Comparison of ENCODE assay signal across 8 mouse cellular contexts in genomic region chr16:75617651-75618349, GRCm38 (mm10). TPM values are rescaled to one million over a fixed set of nuclear protein-coding genes. Genes with fewer than 3 reads are reported as not detected.
DNase-seq lines count a peak whose midpoint lies in the region; ATAC-seq lines count a peak whose summit lies in the region.

No protein-coding gene starts in this region.

- no peak overlapping the region for H3K4me3 ChIP-seq in embryonic facial prominence, embryonic 11.5 days (ENCODE audit: low read depth, low read length)
- no peak overlapping the region for H3K4me3 ChIP-seq in kidney, embryonic 15.5 days (replicated peaks)
- no peak overlapping the region for H3K4me3 ChIP-seq in midbrain, embryonic 14.5 days (replicated peaks; ENCODE audit: low read depth, low read length)

- H3K4me1 ChIP-seq in embryonic facial prominence, embryonic 11.5 days (ENCODE audit: control insufficient read depth, insufficient read depth, low read length) = no peaks in the 10 kb centered on the region
- H3K4me1 ChIP-seq in kidney, embryonic 15.5 days = no peaks in the 10 kb centered on the region
- no peaks in the 10 kb centered on the region for H3K4me1 ChIP-seq in midbrain, embryonic 14.5 days (ENCODE audit: control insufficient read depth, insufficient read depth, low read length)

- H3K36me3 ChIP-seq in embryonic facial prominence, embryonic 11.5 days (replicated peaks; ENCODE audit: control insufficient read depth, insufficient read depth, low read depth, low read length) = no peaks in the 10 kb centered on the region
- no peaks in the 10 kb centered on the region for H3K36me3 ChIP-seq in kidney, embryonic 15.5 days
- no peaks in the 10 kb centered on the region for H3K36me3 ChIP-seq in midbrain, embryonic 14.5 days (ENCODE audit: control insufficient read depth, insufficient read depth, low read length)

- no peak overlapping the region for H3K27ac ChIP-seq in embryonic facial prominence, embryonic 11.5 days (replicated peaks; ENCODE audit: low read depth, low read length)
- no peak overlapping the region for H3K27ac ChIP-seq in kidney, embryonic 15.5 days
- no peak overlapping the region for H3K27ac ChIP-seq in midbrain, embryonic 14.5 days (replicated peaks; ENCODE audit: low read depth, low read length)

- no peak for ATAC-seq in embryonic facial prominence, embryonic 11.5 days (replicated peaks; ENCODE audit: insufficient number of reproducible peaks, low FRiP score, low TSS enrichment, low read depth)
- 0 out of 2 replicates have a peak, but pooled peaks have one; percentile 62 for ATAC-seq in kidney, embryonic 15.5 days (replicated peaks; ENCODE audit: low FRiP score)
- peak; percentile 31; the same call in 1 of the 2 replicates for ATAC-seq in midbrain, embryonic 14.5 days (ENCODE audit: low FRiP score, low TSS enrichment)

- DNase-seq in gastrocnemius, adult 18-20 months (ENCODE audit: low spot score) = peak; percentile 22
- no peak for DNase-seq in gastrocnemius, postnatal 25 days
- DNase-seq in thymus, postnatal 0 days (ENCODE audit: low spot score) = peak; percentile 44
- no peak for DNase-seq in thymus, adult 18-20 months
- DNase-seq in embryonic facial prominence, embryonic 11.5 days (ENCODE audit: low spot score) = peak; percentile 75
- DNase-seq in midbrain, embryonic 14.5 days = peak; percentile 84
- DNase-seq in spleen, postnatal 4 days (ENCODE audit: low spot score in 2 of 2) = no peak

- H3K4me2 ChIP-seq in embryonic facial prominence, embryonic 11.5 days (ENCODE audit: low read depth, low read length) = no peak overlapping the region
- H3K4me2 ChIP-seq in kidney, embryonic 15.5 days = no peak overlapping the region
- H3K4me2 ChIP-seq in midbrain, embryonic 14.5 days (ENCODE audit: low read length) = no peak overlapping the region

- 78% methylated on average over 2 of the region's 2 CpGs for WGBS in embryonic facial prominence, embryonic 11.5 days
- 80% methylated on average over 2 of the region's 2 CpGs for WGBS in kidney, embryonic 15.5 days
- 73% methylated on average over 2 of the region's 2 CpGs for WGBS in midbrain, embryonic 14.5 days

- H3K9ac ChIP-seq in embryonic facial prominence, embryonic 11.5 days (replicated peaks; ENCODE audit: low read length) = no peak overlapping the region
- H3K9ac ChIP-seq in kidney, embryonic 15.5 days = no peak overlapping the region
- H3K9ac ChIP-seq in midbrain, embryonic 14.5 days (replicated peaks; ENCODE audit: low read length) = no peak overlapping the region

- H3K9me3 ChIP-seq in embryonic facial prominence, embryonic 11.5 days (replicated peaks; ENCODE audit: control insufficient read depth, low read length) = no peaks in the 10 kb centered on the region
- no peaks in the 10 kb centered on the region for H3K9me3 ChIP-seq in kidney, embryonic 15.5 days (replicated peaks)
- no peaks in the 10 kb centered on the region for H3K9me3 ChIP-seq in midbrain, embryonic 14.5 days (ENCODE audit: control insufficient read depth, low read length)

- no peaks in the 10 kb centered on the region for H3K27me3 ChIP-seq in embryonic facial prominence, embryonic 11.5 days (ENCODE audit: control insufficient read depth, insufficient read depth, low read length)
- H3K27me3 ChIP-seq in kidney, embryonic 15.5 days = no peaks in the 10 kb centered on the region
- no peaks in the 10 kb centered on the region for H3K27me3 ChIP-seq in midbrain, embryonic 14.5 days (ENCODE audit: control insufficient read depth, insufficient read depth, low read length)

RNA-seq across cellular contexts. Expression of gene Rbm11, which starts 25.2 kb away (rescaled TPM):
- not detected for total RNA-seq in gastrocnemius, adult 18-20 months (2021)
- not detected for total RNA-seq in gastrocnemius, postnatal 25 days (2021)
- 0.15 and 0.25 TPM in 2 replicates for polyA plus RNA-seq in thymus, postnatal 0 days (2015; fragmentation: Nextera tagmentation; extraction: Ambion mirVana)
- polyA plus RNA-seq in embryonic facial prominence, embryonic 11.5 days (2014; fragmentation: Nextera tagmentation; extraction: Ambion mirVana) = 0.41 and 0.60 TPM in 2 replicates
- 0.09 and 0.40 TPM in 2 replicates for polyA plus RNA-seq in kidney, embryonic 15.5 days (2015; fragmentation: Nextera tagmentation; extraction: Ambion mirVana)
- polyA plus RNA-seq in midbrain, embryonic 14.5 days (2014; fragmentation: Nextera tagmentation; extraction: Ambion mirVana) = 2.2 and 2.9 TPM in 2 replicates

RNA-seq across cellular contexts. Expression of gene Lipi, which starts 31.9 kb away (rescaled TPM):
- total RNA-seq in gastrocnemius, adult 18-20 months (2021) = not detected
- total RNA-seq in gastrocnemius, postnatal 25 days (2021) = not detected
- not detected in 2 replicates for polyA plus RNA-seq in thymus, postnatal 0 days (2015; fragmentation: Nextera tagmentation; extraction: Ambion mirVana)
- polyA plus RNA-seq in embryonic facial prominence, embryonic 11.5 days (2014; fragmentation: Nextera tagmentation; extraction: Ambion mirVana) = not detected in 2 replicates
- polyA plus RNA-seq in kidney, embryonic 15.5 days (2015; fragmentation: Nextera tagmentation; extraction: Ambion mirVana) = 0.30 TPM in 1 of 2 replicates, not detected in the other
- not detected in 2 replicates for polyA plus RNA-seq in midbrain, embryonic 14.5 days (2014; fragmentation: Nextera tagmentation; extraction: Ambion mirVana)

Comparison
In these comparisons a context has a peak if more than half of its experiments do, and no peak if none do; other contexts are left out.
1. DNase-seq: peak in gastrocnemius, adult 18-20 months (single experiment), thymus, postnatal 0 days (single experiment), embryonic facial prominence, embryonic 11.5 days (single experiment) and midbrain, embryonic 14.5 days (single experiment); none in gastrocnemius, postnatal 25 days (single experiment), thymus, adult 18-20 months (0 of 2) and spleen, postnatal 4 days (0 of 2).